Mouse (Mus musculus): Measurements from ENCODE around the gene Cbr3.
"Not testable (repeated sequence)": the region's sequence is repeated elsewhere in the genome, so short reads cannot be mapped to it uniquely, and the experiment has no call there.

Cbr3 gene

DNA sequence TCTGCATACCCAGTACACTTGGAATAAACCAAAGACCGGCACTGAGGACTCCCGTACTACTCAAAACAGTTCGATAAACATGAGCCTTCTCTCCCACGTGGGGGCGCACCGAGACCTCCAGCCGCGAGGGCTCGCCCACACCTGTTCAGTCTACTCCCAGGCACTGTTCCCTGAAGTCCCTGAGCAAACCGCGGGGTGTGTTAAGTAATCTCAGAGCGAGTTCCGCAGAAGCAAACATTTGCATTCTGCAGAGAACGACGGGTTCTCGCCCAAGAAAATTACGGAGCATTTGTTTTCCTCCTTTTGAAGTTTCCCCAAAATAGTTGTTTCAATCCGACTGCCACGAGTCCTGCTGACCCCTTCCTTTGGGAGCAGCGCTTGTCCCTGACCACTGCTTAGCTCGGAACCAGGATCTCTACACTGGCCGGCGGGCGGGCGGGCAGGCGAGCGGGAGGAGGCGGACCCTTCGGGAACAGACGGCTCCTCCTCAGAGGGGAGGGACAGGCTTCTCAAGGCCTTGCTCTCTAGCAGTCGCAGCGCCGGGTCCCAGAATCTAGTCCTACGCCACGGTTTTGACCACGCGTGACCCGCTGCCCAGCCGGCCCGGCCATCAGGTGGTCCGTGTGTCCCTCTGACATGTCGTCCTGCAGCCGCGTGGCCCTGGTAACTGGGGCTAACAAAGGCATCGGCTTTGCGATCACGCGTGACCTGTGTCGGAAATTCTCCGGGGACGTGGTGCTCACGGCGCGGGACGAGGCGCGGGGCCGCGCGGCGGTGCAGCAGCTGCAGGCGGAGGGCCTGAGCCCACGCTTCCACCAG lies at the start of gene Cbr3:
TSS of gene Cbr3 (plus strand) at position 527 of the 819 bp plus-strand sequence.
- peak; percentile 86 for DNase-seq

DNA sequence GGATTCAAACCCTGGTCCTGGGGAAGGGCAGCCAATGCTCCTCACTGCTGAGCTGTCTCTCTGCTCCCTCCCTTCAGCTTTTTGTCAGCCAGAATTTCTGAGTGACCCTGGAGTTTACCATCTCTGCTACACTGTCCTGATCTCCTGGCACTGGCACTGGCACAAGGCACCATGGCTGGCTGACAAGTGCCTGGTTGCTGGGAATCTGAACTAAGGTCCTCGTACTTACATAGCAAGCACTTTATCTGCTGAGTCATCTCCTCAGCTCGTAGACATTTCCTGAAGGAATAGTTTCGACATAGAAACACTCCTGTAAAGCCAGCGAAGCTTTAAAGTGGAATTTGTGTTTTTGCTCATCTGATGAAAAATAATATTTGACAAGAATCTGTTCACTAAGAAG lies 39.0 kb upstream of the Cbr3 start:
- no peak for DNase-seq

DNA sequence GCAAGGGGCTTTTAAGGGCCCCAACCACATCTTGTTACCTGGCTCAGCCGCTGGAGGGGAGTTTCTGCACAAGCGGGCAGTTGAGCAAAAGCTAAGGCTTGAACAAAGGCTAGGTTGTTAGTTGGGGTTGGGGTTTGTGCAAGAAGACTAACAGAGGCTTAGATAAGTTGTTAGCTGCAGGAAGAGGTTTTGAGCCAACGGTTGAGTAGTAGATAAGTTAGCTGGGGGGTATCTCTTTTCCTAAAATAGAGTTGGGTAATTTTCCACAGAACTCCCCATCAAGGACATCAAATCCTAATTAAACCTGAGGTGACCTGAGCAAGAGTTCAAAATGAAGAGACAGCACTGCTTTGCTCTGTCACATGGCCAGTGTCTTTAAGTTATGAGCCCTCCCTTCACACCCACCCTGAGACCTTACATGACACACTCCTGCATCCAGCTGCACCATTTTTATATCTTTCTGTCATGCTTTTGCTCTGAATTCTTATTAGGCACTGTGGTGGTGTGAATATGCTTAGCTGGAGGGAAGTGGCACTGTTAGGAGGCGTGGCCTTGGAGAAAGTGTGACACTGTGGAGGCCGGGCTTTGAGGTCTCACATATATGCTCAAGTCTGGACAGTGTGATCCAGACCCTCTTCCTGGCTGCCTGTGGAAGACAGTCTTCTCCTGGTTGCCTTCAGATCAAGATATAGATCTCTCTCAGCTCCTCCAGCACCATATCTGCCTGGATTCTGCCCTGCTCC lies 34.4 kb upstream of the Cbr3 start:
- no peak for DNase-seq

DNA sequence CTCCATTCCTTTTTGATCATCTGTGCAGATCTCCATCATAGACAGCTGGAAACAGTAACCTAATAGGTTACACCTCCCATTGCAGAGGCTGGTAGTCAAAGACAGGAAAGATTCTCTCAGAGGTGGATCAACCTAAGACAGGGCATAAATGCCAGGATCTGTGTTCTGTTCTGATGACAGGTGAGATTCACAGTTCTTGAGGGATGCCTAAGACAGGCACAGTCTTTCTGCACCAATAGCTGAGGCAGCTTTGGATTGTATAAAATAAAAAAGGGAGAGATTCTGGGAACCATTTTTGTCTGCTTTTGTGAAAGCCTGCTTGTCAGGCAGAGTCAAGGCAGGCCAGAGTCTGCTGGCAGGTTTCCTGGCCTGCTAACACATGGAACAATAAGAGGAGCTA lies 15.0 kb upstream of the Cbr3 start:
- DNase-seq = no peak

DNA sequence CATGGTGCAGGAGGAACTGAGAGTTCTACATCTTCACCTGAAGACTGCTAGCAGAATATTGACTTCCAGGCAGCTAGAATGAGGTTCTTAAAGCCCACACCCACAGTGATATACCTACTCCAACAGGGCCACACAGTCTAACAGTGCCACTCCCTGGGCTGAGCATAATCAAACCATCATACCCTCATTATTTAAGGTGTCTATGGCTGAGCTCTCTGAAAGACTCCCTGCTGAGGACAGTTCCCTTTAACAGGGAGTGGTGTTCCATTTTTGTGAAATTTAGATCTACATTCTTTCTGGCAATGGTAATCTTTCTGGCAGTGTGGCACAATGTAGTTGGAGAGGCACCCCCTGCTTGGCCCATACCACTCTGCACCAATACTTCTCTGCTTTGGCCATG lies 13.5 kb upstream of the Cbr3 start:
- DNase-seq = no peak

DNA sequence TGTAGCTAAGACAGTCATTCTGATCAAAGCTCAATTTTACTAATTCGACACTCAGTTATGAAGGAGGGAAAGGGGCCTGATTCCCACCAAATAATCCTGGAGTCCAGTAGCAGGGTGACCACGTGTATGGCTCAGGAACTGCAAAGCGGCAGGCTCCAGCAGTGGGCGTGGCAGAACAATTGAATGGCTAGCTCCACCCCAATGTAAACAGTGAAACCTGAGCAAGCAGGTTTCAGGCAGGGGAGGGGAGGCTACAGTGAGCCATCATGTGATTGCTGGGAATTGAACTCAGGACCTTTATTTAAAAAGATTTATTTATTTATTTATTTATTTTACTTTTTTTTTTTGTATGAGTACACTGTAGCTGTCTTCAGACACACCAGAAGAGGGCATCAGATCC lies 12.5 kb upstream of the Cbr3 start:
- DNase-seq = not testable (repeated sequence)

DNA sequence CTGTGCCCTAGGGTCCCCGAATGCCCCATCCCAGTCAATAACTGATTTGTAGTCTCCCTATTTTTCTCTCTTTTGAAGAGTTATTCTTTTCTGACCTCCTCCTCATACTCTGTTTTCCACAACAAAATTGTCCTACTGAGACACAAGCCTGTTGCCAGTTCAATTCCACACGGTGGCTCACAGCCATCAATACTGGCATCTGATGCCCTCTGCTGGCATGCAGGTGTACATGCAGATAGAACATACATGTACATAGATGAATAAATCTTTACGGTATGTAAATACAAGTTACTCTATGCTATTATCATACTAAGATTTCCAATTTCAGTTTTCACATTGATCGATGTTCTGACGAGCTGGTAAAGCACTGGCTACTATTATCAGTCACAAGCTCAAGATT lies 12.0 kb upstream of the Cbr3 start:
- DNase-seq = no peak

DNA sequence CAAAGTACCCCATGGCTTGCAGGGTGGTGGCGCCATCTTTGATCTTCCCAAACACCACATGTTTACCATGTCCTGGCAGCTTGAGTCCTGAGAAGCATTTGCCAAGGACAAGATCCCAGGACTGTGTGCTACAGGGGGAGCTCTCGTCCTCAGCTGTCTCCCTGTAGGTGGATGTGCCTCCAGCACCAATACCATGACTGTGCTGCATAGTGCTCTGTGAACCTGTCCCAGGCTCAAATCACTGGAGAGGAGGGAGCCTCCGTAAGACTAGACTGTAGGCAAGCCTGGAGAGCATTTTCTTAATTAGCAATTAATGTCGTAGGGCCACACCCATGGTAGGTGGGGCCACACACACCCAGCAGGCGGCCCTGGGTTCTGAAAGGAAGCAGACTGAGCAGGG lies 6.6 kb upstream of the Cbr3 start:
- DNase-seq = no peak

DNA sequence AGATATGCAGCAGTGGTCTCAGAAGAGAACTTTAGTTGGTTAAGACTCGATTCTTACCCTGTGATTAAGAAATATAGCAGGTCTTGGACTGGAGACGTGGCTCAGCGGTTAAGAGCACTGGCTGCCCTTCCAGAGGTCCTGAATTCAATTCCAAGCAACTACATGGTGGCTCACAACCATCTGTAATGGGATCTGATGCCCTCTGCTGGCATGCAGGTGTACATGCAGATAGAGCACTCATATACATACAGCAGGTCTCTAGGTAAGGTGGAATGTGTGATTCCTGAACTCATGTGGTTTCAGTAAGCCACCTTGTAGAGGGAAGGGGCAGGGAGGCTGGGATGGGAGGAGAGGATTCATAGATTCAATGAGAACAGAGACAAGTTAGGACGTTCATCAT lies 4.8 kb upstream of the Cbr3 start:
- no peak for DNase-seq

DNA sequence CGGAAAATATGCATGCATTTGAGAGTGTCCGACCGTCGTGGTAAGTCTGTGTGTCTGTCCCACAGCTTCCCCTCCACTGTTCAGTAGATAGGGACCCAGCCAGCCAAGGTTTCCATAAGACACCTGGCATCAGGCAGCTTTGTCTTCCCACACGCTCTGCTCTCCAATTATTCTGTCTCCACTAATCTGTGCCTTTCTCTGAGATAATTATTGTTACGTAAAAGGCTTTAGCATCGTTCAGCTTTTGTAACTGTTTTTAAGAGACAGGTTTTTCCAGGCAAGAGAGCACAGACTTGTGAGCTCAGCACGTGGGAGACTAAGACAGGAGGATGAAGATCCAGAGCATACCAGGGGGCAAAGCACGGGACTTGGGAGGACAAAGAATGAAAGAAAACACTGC lies 3.9 kb upstream of the Cbr3 start:
- DNase-seq = no peak

DNA sequence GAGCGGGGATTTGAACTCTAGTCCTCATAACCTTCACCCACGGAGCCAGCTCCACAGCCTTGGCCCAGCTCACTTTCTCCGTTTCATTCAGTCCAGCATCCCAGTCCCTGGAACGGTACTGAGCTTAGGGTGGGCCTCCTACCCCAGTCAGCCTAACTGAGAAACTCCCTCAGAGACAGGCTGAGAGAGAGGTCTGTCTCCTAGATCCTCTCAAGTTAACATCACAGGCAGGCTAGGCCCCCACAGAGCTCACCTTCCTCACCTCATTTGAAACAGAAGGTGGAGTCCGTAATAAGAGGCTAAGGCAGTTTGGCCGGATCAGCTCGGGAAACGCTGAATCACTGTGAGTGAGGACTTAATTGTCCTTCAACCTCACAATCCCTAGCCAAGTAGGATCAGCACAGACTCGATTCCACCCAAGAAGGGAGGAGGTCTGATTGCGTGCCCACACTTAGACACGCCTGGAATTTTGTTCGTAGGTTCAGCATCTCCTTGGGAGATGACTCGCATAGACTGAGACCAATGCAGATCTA lies 793 bp upstream of the Cbr3 start:
- DNase-seq = no peak

DNA sequence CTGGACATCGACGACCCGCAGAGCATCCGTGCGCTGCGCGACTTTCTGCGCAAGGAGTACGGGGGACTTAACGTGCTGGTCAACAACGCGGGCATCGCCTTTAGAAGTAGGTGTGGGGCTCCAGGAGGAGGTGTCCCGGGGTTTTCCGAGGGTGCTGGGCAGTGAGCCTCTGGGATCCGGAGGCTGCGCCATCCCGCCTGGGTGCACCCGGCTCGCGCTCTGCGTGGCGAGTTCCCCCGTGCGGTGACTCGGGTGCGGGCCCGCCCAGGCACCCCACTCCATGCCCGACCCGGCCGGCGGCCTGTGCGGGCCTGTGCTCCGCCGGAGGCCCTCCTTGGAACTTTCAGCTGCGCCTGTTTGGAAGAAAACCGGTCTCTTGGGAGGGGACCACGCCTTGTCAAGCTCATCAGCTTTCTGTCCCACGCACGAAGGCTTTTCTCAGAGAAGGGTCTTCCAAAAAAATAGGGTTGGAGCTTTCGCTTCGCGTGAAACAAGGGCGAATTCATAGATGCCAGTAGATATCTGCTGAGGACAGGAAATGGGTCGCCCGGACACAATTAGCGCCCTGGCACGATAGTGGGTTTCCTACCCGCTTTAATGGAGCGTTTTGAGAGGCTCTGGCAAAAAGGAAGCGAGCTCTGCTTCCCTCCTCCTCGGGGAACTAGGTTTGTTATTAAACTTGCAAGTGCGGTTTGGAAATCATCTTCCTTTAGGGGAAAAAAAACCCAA lies 657 bp downstream of the Cbr3 start:
- peak; percentile 38 for DNase-seq

DNA sequence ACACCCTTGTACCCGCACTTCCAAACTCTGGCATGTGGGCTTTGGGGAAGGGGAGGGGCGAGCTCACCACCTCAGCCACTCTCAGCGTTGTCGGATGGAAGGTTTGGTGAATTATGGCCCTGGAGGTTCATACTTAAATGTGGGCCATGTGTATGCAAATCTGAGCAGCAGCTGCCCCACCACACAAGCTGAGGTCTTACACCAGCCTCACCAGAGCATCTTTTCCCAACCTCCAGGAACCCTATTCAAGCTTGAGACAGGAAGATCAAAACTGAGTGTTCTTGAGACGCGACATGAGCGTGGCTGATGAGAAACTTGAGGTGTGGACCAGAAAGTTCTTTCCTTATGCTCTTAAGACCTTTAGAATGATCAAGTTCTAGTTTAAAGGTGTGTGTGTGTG lies 1.4 kb downstream of the Cbr3 start:
- DNase-seq = no peak

DNA sequence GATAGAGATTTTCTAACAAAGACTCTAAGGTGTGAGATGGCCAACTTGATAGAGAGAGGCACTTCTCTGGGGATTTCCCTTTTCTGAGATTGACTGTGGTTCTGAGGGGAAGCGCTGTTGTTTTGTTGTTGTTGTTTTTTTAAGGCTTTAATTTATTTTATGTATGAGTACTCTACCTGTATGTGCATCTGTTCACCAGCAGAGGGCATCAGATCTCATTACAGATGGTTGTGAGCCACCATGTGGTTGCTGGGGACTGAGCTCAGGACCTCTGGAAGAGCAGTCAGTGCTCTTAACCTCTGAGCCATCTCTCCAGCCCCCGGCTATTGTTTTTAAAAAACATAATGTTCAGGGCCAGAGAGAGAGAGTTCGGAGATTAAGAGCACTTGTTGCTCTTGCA lies 2.8 kb downstream of the Cbr3 start:
- DNase-seq = not testable (repeated sequence)

DNA sequence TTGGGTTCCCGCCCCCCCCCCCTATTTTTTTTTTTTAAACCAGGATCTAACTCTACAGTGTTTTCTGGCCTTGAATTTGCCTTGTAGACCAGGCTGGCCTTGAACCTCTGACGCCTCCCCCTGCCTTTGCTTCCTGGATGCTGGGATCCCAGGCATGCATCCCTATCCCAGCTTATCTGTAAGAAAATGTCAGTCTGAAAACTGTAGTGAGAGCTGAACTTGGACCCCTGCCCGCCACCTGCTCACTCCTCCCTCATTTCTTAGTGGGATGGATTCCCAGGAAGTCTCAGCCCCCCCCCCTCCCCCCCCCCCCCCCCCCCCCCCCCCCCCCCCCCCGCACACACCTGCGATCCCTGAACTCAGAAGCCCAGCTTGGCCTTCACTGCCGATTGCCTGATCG lies 3.4 kb downstream of the Cbr3 start:
- DNase-seq = no peak

DNA sequence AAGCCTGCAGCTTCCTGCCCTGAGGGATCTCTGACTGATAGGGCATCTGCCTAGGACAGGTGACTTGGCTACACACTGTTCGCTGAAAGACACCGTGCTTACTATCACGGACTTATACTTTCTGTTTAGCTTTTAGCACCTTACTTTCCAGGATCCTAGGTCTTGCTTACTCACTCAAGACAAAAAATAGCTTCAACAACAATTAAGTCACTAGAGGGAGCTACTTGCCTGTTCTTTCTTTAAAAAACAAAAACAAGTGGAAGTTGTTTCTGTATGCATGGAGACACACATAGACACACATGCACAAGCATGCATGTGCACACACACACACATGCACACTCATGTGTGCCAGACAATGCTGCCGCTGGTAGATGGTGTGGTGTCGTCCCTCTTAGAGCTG lies 3.9 kb downstream of the Cbr3 start:
- no peak for DNase-seq

DNA sequence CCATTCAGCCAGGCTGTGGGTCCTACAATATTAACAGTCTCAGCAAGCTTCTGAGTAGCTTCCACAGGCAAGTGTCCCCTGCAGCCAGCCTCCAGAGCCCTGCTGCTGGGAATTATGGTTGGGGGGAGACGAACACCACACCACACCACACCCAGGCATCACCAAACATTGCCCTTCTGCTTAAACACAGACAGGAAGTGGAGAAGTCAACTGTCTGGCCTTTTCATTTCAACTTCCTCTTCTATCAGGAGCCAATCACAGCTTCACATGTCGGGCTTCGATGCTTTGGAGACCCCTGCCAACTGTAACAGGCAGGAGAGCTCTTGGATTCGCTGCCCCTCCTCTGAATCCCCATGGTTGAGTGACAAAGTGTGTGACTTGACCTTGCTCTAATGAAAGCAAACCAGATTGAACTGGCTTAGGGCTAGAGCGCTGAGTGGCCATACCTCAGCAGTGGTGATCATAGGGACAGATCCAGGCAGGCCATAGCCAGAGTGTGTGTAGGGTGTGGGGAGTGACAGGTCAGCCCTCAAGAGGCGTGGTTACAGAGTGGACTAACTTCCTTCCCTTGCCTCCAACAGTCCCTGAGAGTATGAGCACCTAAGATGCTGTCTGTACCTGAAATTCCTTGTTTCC lies 8.3 kb downstream of the Cbr3 start:
- DNase-seq = no peak

DNA sequence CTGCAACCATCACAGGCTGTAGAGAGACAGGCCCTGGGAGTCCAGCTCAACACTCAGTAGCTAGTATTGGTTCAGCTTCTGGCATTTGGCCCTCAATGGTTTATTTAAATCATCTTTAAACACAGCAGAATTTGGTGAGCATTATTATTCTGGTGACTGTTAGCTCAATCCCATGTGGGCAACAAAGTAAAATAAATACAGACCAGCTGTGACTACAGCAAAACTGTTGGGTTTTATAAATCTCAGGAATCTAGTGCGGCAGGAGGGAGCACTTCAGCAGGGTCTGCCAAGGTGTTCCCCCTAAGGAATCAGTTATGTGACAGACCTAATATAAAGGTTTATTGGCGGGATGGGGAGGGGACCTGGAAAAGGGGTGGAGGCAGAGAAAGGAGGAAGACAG lies 9.7 kb downstream of the Cbr3 start:
- DNase-seq = no peak

DNA sequence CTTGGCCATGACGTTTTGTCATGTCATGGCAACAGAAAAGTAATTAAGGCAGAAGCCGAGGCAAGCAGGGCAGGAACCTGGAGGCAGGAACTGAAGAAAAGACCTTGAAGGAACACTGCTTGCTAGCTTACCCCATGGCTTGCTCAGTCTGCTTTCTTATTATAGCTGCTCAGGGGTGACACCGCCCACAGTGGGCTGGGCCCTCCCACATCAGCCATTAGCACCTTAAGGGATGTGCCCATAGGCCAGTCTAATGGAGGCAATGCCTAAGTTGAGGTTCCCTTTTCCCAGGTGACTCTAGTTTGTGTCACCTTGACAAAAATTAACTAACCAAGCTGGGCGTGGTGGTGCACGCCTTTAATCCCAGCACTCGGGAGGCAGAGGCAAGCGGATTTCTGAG lies 24.1 kb downstream of the Cbr3 start:
- DNase-seq = no peak

DNA sequence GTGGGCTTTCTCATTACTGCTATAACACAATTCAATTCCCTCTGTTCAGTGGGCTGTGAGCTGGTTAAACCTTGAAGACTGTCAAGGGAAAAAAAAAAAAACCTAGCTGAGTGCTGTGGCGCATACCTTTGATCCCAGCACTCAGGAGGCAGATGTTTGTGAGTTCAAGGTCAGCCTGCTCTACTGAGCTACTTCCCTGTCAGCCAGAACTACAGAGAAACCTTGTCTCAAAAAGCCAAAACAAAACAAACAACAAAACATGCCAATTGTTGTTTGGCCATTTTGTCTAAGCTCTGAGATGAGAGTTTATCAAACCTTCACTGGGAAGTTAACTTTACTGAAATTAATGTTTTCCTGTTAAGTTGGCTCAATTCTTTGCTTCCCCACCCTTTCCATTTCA lies 26.2 kb downstream of the Cbr3 start:
- DNase-seq = no peak

DNA sequence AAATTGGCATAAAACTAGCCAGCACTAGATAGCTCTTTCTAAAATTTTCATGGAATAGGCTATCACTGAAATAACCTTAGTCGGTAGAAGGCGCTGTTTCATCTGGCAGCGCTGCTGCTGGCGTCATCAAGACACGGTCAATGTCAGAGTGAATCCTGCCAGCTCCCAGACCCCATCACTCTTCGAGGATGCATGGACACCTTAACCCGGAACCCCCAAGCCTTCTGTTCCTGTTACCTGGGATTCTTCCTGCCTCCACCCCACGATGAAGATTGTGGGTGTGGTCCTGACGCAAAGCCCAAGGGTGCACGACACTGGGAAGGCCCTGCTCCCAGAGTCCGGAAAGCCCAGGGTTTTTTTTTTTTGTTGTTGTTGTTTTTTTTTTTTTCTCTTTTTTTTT lies 27.9 kb downstream of the Cbr3 start:
- DNase-seq = peak; percentile 85

DNA sequence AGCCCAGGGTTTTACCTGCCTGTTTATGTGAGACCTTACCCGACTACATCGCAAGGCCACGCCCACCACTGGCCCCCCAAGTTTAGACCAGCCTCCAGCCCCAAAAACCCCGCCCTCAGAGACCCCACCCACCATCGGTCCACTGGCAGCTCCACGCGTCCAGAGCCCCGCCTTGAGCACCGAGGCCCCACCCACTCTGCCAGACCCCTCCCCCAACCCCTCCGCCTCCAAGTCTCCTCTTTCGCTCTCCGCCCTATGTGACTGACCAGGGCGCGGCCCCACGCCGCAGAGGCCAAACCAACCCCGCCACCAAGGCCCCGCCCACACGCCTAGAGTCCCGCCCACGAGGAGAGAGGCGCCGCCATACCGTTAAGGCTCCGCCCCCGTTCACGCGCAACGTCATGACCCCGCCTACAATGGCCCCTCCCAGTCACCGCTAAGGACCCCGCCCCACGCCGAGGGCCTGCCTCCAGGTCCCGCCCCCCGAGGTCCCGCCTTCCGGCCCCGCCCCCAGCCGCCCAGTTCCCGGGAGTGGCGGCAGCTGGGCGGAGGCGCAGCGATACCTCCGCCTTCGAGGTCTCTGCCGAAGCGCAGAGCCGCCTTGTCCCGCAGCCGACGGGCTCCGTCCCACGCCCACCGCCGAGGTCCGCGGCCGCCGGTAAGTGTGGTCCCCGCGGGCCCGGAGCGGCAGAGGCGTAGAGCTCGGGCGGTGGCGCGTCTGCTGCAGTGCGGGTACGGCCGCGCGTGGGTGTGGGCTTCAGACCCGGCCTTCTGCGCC lies 28.6 kb downstream of the Cbr3 start, which contains the start of gene Dop1b:
TSS of gene Dop1b (plus strand) at position 494 of the 778 bp plus-strand sequence.
- DNase-seq = peak; percentile 98

Measured in right cerebral cortex, adult 18-20 months (tissue).